Mouse (Mus musculus) kidney, adult 11 months (tissue): ENCODE data around the gene Pacs2.

ENCODE experiments used
- DNase-seq: peaks from one replicate; pipeline ENCODE4 v3.0.0; 2022

Gene Pacs2

DNA sequence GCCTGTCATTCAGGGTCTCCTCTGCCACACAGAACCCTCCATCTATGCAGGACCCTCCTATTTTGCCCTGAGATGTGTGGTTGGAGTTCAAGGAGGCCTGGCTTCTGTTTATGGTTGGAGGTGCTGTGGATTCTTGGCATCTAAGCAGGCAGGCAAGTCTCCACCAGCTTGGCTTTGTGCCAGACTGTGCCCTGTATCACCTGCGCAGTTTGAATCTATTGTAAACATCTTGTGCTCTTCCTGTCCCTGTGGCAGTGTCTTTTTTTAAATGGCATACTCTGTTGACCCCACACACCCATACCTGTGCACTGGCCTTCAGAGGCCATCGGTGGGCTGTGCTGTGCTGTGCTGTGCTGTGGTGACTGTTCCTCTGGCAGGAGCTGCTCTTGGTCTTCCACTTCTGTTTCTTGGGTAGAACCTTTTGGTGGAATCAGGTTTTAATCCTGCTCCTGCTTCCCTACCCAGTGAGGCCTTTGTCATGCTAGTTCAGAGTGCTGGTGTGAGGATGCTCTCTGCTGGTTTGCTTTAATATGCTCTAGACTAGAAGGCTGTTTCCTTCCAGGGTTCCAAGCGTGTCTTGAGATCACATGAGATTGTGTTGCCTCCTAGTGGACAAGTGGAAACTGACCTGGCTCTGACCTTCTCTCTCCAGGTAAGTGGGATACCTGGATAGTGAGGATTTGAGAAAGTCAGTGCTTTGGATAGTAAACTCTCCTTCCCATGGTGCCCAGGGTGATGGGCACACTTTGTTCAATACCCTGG is 30.8 kb downstream of the Pacs2 start:
- DNase-seq: peak; percentile 52

GRCm38 (mm10) chr12:113046861-113047260 is 32.6 kb downstream of the Pacs2 start:
- no peak for DNase-seq

- DNase-seq: no peak
These were observed 33.8 kb downstream of the Pacs2 start for GRCm38 (mm10) chr12:113048103-113048502.

GRCm38 (mm10) chr12:113049836-113050235 is 35.5 kb downstream of the Pacs2 start:
- no peak for DNase-seq

DNA sequence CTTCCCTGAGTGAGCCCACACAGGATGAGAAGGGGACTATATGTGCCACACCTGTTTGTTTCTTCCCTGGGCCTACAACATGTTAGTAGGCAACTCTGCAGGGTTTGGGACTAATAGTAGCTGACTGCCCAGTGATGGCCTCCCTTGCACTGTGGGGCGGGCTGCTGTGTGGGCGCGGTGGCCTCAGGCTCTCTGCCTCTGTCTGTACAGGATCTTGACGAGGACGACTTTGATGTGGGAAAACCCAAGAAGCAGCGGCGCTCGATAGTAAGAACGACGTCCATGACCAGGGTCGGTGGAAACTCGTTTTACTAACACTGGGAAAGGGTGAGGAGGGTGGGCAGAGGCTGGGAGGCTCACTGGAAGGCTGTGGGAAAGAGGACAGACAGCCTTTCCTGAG is 36.4 kb downstream of the Pacs2 start:
- no peak for DNase-seq

DNA sequence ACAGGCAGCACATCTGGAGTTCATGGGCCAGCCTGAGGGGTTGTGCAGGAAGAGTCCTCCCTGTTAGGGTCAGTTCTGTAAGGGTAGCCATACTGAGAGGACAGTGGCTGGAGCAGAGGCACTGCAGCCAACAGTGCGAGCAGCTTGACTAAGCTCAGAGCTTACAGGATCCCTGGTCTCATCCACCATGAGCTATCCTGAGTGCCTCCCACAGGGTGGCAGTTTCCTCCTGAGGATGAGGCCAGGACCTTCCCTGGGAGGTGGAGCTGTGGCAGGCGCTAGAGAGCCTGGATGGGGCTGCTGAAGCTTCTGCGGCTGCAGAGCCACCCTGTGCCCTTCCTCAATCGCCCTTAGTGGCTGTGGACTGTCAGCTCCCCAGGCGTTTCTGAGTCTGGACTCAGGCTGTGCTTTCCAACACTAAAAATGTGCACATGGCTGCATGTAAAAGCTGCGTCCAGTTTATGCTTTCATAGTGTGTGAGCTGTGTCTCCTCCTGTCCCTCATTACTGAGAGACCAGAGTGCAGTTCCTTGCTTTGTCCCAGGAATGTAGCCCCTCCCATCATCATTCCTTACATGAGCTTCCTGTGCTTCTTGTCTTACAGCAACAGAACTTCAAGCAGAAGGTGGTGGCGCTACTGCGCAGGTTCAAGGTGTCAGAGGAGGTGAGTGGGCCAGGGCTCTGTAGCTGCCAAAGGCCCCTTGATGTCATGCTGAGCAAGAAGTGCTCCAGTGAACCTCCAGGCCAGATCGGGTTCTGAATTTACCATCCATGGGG is 37.5 kb downstream of the Pacs2 start:
- peak; percentile 26 for DNase-seq

GRCm38 (mm10) chr12:113056089-113056488 is 41.8 kb downstream of the Pacs2 start:
- no peak for DNase-seq

DNA sequence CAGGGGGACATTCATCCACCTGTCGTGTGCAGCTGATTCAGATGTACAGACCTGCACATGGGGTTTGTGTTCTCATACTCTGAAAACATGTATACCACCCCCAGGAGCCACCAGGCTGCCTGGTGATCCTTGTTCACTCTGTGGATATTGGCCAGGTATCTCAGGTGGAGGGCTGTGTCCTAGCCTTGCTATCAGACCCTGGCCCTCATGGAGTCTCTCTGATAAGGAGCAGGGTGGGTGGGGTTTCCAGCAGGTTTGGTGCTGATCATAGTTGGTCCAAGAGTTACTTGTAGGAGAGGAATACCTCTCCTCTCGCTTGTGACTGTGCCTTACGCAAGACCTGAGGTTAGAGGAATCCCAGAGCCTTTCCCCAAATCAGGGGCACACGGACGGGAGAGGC is 45.9 kb downstream of the Pacs2 start:
- no peak for DNase-seq

DNA sequence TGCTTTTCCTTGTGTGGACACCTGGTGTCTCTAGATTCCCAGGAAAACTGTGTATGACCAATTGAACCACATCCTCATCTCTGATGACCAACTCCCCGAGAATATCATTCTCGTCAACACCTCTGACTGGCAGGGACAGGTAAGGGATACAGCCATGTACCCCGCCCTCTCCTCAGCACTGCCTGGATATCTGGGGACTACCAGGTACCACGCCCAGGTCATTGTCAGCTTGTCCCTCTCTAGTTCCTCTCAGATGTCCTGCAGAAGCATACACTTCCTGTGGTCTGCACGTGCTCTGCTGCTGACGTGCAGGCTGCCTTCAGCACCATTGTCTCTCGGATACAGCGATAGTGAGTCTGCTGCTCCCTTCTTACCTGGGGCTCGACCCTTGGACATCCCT is 47.3 kb downstream of the Pacs2 start:
- no peak for DNase-seq

- no peak for DNase-seq
These were observed 47.9 kb downstream of the Pacs2 start for GRCm38 (mm10) chr12:113062201-113062600.

DNA sequence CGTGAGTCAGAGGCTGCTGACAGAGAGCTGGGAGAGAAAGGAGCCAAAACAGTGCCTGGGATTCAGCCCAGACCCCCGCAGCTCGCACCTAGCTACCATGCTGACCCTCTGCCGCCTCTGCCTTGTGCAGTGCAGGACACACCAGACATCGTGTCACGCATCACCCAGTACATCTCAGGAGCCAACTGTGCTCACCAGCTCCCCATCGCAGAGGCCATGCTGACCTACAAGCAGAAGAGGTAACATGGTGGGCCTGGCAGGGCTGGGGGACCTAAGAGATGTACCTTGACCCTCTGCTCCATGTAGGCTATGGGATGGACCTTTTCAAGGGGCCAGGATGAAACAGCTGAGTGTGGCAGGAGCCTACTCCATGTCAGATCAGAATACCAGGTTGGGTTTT is 49.4 kb downstream of the Pacs2 start:
- no peak for DNase-seq

- no peak for DNase-seq
These were observed 53.7 kb downstream of the Pacs2 start for GRCm38 (mm10) chr12:113068002-113068401.

DNA sequence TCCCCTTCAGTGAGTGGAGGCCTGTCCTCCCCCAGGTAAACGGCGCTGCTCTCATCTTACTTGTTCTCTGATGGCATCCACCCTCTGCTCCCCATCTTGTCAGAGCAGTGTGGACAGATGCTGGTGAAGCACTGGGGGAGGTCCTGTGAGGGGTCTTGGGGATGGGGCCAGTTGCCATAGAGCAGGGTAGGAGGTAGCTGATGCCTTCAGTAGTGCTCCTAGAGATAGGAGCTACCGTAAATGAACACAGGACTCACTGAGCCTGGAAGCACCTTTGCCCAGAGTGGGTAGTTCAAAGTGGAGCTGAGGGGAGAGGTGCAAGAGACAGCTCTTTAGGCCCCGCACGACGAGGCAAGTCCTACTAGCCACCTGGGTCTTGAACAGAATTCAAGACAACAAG is 55.1 kb downstream of the Pacs2 start:
- DNase-seq: no peak

GRCm38 (mm10) chr12:113071321-113071720 is 57.0 kb downstream of the Pacs2 start:
- no peak for DNase-seq

DNA sequence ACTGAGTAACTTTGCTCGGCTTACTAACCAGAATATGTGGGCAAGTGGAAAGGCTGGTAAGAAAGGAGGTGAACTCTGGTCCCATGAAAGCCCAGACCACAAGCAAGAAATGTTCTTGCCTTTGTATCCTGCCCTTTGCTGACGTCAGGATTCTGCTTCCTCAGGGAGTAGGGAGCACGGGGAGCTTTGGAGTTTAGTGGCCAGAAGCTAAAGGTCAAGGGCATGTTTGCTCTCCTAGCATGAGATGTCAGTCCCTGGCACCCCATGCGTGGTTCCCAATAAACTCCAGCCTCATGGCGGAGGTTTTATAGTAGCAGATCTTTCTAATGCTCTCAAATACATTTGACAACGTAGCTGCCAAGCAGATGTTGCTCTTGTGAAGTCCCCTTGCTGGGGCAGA is 57.5 kb downstream of the Pacs2 start:
- DNase-seq: no peak

DNA sequence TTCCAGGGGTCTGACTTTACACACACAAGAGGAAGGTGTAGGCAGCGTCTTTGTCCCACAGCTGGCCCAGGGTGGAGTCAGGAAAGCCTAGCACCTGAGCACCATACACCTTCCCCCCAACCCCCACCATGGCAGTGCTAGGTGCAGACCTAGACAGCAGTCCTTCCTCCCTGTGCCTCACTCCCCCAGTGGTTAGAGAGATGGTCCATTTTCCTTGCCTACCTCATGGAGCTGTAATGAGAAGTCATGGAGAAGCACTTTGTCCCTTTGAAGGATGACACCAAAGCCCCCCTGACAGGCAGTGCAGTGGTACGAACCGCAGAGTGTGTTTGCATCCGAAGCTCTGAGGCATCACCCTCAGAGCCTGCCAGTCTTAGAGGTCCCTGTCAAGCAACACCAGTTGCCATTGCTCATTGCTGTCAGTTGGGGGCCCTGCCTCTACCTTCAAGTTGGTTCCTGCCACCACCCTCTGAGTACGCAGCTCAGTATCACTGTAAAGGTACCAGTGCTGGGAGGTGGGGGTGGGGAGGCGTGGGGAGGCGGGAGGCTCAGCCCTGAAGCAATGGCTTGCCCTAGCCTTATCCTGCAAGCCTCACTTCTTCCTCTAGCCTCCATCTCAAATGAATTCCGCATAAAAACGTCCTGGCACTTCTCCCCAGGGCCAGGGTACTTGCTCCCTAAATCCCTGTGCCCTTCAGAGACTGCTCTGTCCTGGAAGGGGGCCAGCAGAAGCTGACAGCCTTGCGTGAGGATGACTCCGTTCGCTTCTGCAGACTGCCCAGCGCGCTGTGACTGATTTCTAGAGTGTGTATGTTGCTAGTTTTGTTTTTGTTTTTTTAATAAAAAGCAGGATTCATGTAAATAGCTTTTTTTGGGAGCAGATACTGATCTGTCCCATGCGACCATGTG is 59.4 kb downstream of the Pacs2 start:
- DNase-seq: no peak

DNA sequence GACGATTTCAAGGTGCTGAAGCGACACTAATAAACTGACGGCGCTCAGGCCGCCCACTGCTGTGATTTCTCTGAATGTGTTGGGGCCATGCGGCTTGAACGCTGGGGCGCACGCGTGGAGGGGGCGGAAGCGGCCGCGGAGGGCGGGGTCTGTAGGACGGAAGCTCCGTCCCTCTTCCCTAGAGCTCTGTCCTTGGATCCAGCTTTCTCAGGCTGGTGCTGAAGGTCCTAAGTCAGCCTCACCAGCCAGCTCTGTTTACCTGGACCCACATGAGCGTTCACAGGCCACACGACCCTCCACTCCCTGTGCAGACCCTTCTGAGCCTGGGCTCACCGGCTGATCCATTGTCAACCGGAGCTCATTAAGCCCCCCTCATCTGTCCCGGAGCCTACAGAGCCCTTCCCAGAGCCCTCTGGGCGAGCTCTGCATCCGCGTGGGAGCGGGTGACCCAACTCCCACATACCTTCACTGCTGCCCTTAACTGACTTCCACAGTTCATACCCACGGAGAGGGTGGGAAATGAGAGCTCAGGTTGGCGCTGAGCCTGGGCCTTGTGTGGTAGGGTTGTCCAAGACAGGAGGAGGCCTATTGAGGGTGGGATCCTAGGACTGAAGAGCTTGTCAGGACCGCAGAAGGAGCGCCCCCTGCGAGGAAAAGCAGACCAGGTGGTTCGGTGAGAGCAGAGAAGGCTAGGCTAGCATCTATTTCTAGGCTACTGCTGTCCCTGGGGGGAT is 60.2 kb downstream of the Pacs2 start, which contains the start of gene Tex22:
Gene Tex22, plus strand, starts transcription at position 174 of the 734 bp plus-strand sequence.
- DNase-seq: peak; percentile 88

GRCm38 (mm10) chr12:113075063-113075454 is 60.8 kb downstream of the Pacs2 start:
- peak; percentile 87 for DNase-seq

GRCm38 (mm10) chr12:113075486-113075885 is 61.2 kb downstream of the Pacs2 start:
- no peak for DNase-seq

DNA sequence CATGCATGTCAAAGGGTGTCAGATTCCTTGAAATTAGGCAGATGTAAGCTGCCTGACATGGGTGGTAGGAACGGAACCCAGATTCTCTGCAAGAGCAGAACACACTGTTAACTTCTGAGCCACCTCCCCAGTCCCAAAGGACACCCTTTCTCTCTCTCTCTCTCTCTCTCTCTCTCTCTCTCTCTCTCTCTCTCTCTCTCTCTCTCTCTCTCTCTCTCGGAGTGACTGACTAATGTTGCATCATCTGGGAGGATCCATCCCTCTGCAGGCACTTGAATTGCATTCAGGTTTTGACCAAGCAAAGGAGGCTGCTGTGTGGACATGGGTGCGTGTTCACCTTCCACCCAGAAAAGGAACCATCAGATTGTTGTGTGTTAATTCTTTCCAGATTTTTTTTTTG is 73.0 kb downstream of the Pacs2 start:
- DNase-seq: no peak

DNA sequence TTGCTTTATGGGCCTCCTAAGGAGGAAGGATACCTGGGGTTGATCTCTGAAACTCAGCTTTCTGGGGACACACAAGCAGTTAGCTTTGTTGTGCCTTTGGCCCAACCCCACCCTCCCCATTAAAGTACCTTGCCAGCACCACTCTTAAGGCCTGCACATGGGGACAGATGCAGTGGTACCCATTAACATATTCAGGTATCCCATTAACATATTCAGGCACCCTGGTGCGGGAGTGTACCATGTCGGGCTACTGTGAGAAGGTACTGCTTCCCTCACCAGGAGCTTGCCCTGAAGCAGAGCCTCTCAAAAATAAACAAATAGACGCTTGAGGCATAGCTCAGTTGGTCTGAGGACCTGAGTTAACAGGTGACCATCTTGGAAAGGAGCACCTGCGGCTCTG is 73.7 kb downstream of the Pacs2 start:
- no peak for DNase-seq

GRCm38 (mm10) chr12:113089107-113089506 is 74.8 kb downstream of the Pacs2 start:
- no peak for DNase-seq

- peak; percentile 53 for DNase-seq
These were observed 75.7 kb downstream of the Pacs2 start for GRCm38 (mm10) chr12:113090053-113090452.
